Comparison of ENCODE assay signal across 17 mouse cellular contexts in the genomic region with DNA sequence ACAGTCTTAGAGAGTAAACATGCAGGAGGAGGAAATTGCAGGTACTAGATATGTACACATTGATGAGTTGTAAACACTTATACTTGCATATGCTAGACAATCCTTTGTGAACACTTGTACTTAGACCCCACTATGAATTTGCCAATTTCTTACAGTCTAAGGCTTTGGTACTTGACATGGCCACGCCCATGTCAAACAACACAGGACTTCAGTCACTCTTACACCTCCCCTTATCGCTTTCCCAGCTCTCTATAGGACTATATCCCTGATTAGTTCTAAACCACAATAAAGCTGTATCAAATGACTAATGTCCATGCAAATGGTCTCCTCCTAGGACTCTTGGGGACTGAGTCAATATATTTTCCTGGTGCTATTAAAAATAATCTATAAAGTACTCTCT.
"Had no signal": no experiment of that assay in that cellular context is flagged by ENCODE, and none has a peak within 500 bp of the region (broad histone marks: within the 10 kb centered on the region; RNA-seq: fewer than 3 reads in every experiment).

No protein-coding gene starts in this region.

- H3K27ac ChIP-seq: lung, embryonic 15.5 days; macrophage; midbrain, embryonic 13.5 days; midbrain, embryonic 15.5 days; neural tube, embryonic 12.5 days; stomach, embryonic 15.5 days had no signal

- H3K4me2 ChIP-seq: lung, embryonic 15.5 days; midbrain, embryonic 11.5 days; midbrain, embryonic 13.5 days; midbrain, embryonic 15.5 days; neural tube, embryonic 12.5 days; stomach, embryonic 15.5 days had no signal

- H3K9me3 ChIP-seq: lung, embryonic 15.5 days; midbrain, embryonic 13.5 days; midbrain, embryonic 15.5 days; neural tube, embryonic 12.5 days; stomach, embryonic 15.5 days had no signal

- H3K4me3 ChIP-seq: lung, embryonic 15.5 days; megakaryocyte, embryonic 14.5 days; midbrain, embryonic 13.5 days; midbrain, embryonic 15.5 days; neural tube, embryonic 12.5 days; stomach, embryonic 15.5 days had no signal

- DNase-seq: liver, postnatal 0 days; lung, adult 2 months; lung, postnatal 14 days; lung, postnatal 36 days; right cerebral cortex, postnatal 14 days; thymus, adult 2 months; thymus, postnatal 14 days; thymus, postnatal 36 days had no signal

- ATAC-seq: liver, postnatal 0 days; lung, postnatal 0 days; midbrain, embryonic 13.5 days; midbrain, embryonic 15.5 days had no signal

- H3K36me3 ChIP-seq: lung, embryonic 15.5 days; midbrain, embryonic 13.5 days; midbrain, embryonic 15.5 days; neural tube, embryonic 12.5 days; stomach, embryonic 15.5 days had no signal

- H3K9ac ChIP-seq: liver, postnatal 0 days; lung, embryonic 15.5 days; midbrain, embryonic 13.5 days; midbrain, embryonic 15.5 days; neural tube, embryonic 12.5 days; stomach, embryonic 15.5 days had no signal

- H3K27me3 ChIP-seq: lung, embryonic 15.5 days; midbrain, embryonic 13.5 days; midbrain, embryonic 15.5 days; neural tube, embryonic 12.5 days; stomach, embryonic 15.5 days had no signal

- H3K4me1 ChIP-seq: neural tube, embryonic 12.5 days; stomach, embryonic 15.5 days had no signal
